Mouse (Mus musculus) T-helper 17 cell (primary cell): Measurements from ENCODE around the gene Olfr514.

Experiments
- in situ Hi-C, 2 experiments: fragments of 300-600 bp; cut with MboI, MseI; formaldehyde crosslinking; loops; 1 replicate in 1 of 2; 2 replicates in 1 of 2; pipeline ENCODE4 v1.15.1; 2025; ENCODE audit warnings: high pct_unique_total_duplicates in 2 of 2

The Olfr514 gene

DNA sequence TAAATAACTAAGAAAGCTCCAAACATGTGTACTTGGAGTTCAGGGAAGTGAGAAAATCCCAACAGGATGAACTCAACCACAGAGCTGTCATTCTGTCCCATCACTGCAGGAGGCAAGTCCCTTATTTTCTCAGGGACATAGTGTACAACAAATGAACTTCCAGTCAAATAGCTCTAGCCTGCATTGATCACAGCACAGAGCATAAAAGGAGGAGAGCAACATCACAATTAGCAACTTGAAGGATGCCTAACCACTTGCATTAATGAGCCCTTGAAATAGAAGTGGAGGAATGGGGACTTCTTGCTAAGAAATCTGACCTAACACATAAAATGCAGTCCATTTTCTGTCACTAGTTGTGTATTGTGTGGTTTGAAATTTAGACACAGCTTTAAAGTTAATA is at the start of gene Olfr514:
Gene Olfr514, minus strand, starts transcription at position 101 of the 400 bp plus-strand sequence.
- in situ Hi-C loops: no loop called here

DNA sequence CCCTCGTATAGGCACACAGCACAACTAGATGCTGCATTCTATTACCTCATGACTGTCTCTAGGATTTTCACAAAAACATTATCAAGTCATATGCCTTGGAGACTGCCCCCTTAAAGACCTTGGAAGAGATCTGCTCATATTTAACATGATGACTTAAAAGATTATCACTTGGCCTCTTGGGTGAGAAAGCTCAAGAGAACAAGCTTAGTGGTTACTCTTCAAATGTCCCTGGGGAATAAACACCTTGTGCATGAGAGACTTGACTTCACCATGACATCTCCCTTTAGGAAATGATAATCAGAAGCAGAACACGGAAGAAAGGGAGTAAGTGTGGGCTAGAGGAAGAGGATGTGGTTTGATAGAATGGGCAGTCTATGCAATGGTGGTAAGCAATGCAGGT is 46.5 kb upstream of the Olfr514 start, which contains the start of gene Olfr517:
Gene Olfr517, minus strand, starts transcription at position 101 of the 400 bp plus-strand sequence.
- in situ Hi-C loops: loop anchor here in 1 of 2 experiments (5.0 kb wide), 1 partner anchor 405 kb away; the partner anchor contains the start of gene Olfr498

DNA sequence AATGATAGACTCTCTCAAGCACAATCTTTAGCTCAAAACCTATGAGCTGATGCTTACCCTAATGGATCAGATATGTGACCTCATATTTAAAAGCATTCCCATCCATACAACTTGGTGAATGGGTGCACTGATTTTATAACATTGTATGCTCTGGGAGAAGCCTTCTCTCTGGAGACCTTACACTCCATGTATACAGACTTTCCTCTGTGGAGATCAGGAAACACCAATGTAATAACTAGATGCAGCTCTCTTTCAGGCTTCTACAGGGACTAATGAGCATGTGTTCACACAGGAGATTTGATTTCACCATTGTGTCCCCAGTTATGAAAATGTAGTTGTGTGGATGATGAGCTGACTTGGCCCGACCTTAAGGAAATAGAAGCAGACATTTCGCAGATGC is 24.6 kb upstream of the Olfr514 start, which contains the start of gene Olfr516:
Gene Olfr516, minus strand, starts transcription at position 101 of the 400 bp plus-strand sequence.
- in situ Hi-C loops: no loop called here

DNA sequence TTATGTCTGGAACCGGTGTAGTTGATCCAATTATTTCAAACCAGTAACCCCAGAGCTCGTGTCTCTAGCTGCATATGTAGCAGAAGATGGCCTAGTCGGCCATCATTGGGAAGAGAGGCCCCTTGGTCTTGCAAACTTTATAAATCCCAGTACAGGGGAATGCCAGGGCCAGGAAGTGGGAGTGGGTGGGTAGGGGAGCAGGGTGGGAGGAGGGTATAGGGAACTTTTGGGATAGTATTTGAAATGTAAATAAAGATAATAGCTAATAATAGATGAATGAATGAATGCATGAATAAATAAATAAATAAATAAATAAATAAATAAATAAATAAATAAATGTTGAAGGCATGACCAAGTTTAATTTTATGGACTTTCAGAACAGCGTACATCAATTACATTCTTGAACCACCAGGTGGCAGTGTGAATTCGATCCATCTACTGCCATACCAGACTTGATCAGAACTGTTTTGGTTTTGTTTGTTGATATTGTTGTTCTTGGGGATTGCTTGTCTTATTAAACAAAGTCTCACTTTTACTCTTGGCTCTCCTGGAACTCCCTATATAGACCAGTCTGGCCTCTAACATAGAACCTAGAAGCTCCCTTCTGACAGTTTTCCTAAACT is 11.1 kb downstream of the Olfr514 start:
- in situ Hi-C loops: loop anchor here (5.0 kb wide), 1 partner anchor 208 kb away; no protein-coding TSS in a partner anchor

DNA sequence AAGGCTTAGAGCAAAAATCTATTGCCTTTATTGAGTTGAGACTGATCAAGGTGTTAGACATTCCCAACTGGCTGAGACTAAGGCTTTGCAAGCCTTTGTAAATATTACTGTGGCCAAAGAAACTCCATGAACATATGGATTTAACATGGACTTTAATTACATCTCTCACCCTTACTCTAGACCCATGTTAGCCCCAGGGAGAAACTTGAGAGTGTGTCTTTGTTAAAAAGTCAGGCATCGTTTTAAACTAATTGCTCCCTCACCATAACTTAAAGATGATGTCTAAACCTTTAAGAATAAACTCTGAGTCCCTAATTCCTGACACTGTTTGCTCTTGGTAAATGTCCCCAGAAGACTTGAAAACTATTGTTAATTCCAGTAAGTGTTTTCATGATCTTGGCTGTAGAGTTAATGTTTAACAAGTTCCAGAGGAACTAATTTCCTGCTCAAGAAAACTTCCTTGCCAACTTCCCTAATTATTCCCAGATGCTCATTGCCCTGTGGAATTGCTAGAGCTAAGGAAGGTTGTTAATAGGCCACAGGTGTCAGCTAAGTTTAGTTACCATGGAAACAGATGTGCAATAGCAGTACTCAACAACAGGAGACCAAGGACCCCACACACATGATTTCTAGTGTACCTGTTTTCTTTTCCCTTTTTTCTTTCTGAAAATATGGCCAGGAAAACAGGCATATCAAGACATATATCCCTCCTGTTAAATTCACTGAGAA is 28.4 kb downstream of the Olfr514 start:
- in situ Hi-C loops: no loop called here
